Mouse (Mus musculus): ENCODE results near the gene Tceal3.

DNA sequence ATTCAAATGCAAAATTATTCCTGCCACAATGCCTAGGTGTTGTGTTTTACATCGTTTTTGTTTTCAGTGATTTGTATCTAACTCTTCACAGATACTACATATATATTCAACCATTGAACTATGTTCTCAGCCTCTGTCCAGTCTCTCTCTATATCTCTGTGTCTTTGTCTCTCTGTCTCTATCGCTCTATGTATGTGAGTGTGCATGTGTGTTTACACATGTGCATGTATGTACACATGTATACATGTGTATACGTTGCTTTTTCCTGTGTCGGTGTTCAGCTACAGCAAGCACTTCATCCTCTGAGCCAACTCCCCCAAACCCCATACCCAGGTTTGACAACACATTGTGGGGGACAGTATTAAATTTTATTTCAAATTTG, 101.6 kb downstream of the Tceal3 start:
- no peak for TF ChIP-seq POLR2A (IDR thresholded peaks at IDR 0.05; ENCODE audit: low read depth, low read length)
- no peak for TF ChIP-seq CTCF (conservative IDR thresholded peaks at IDR 0.05; ENCODE audit: insufficient read depth, insufficient read length, low read depth, low read length)

All from kidney, adult 2 months (tissue).